ENCODE assay signal across 19 mouse cellular contexts in genomic region chr1:151662958-151663357, GRCm38 (mm10).
DNase-seq lines count a peak whose midpoint lies in the region; ATAC-seq and TF ChIP-seq lines count a peak whose summit lies in the region.
"Had no signal": no experiment of that assay in that cellular context is flagged by ENCODE, and none has a peak within 500 bp of the region (broad histone marks: within the 10 kb centered on the region; RNA-seq: fewer than 3 reads in every experiment).

No protein-coding gene starts in this region.

- no peaks in the 10 kb centered on the region for H3K27me3 ChIP-seq in myocyte (ENCODE audit: control insufficient read depth, insufficient read depth, insufficient read length)
- no peaks in the 10 kb centered on the region for H3K27me3 ChIP-seq in heart, embryonic 11.5 days (ENCODE audit: control insufficient read depth, insufficient read depth, low read length)
- H3K27me3 ChIP-seq: embryonic facial prominence, embryonic 15.5 days; forebrain, embryonic 15.5 days; limb, embryonic 12.5 days; neural tube, embryonic 12.5 days; Patski had no signal

- no peaks in the 10 kb centered on the region for H3K36me3 ChIP-seq in myocyte (ENCODE audit: control insufficient read depth, insufficient read depth)
- no peaks in the 10 kb centered on the region for H3K36me3 ChIP-seq in heart, embryonic 11.5 days (ENCODE audit: control insufficient read depth, insufficient read depth, low read length)
- H3K36me3 ChIP-seq: embryonic facial prominence, embryonic 15.5 days; forebrain, embryonic 15.5 days; limb, embryonic 12.5 days; neural tube, embryonic 12.5 days had no signal

- H3K79me2 ChIP-seq in myocyte (ENCODE audit: control insufficient read depth, insufficient read depth), result no peaks in the 10 kb centered on the region

- no peak overlapping the region for H3K9ac ChIP-seq in heart, embryonic 11.5 days (ENCODE audit: low read depth, low read length)
- H3K9ac ChIP-seq: embryonic facial prominence, embryonic 15.5 days; forebrain, embryonic 15.5 days; hindbrain, embryonic 14.5 days; limb, embryonic 12.5 days; neural tube, embryonic 12.5 days had no signal

- peak; percentile 84 for DNase-seq in adrenal gland, adult 2 months
- DNase-seq in adrenal gland, adult 18-20 months (ENCODE audit: low spot score in 2 of 2), result no peak
- peak; percentile 62 for DNase-seq in ovary, adult 18-20 months (ENCODE audit: low spot score)
- DNase-seq in ovary, postnatal 10 days (ENCODE audit: low spot score), result no peak
- DNase-seq in adrenal gland, postnatal 10 days, result peak; percentile 60
- no peak for DNase-seq in layer of hippocampus, postnatal 14 days (ENCODE audit: low spot score in 2 of 2)
- DNase-seq: cerebellum, adult 11-12 months; gastrocnemius, postnatal 10 days; midbrain, embryonic 14.5 days; thymus, postnatal 36 days had no signal

- no peaks in the 10 kb centered on the region for H3K9me3 ChIP-seq in heart, embryonic 11.5 days (replicated peaks; ENCODE audit: control insufficient read depth, low read length)
- H3K9me3 ChIP-seq: embryonic facial prominence, embryonic 15.5 days; forebrain, embryonic 15.5 days; limb, embryonic 12.5 days; neural tube, embryonic 12.5 days had no signal

- H3K27ac ChIP-seq in heart, embryonic 11.5 days (ENCODE audit: low read depth, low read length), result no peak overlapping the region
- H3K27ac ChIP-seq: embryonic facial prominence, embryonic 15.5 days; forebrain, embryonic 15.5 days; hindbrain, embryonic 14.5 days; left cerebral cortex, adult 2 months; limb, embryonic 12.5 days; neural tube, embryonic 12.5 days had no signal

- TF ChIP-seq POLR2A in myocyte (IDR thresholded peaks at IDR 0.05; ENCODE audit: insufficient read length, low read depth), result no peak

- H3ac ChIP-seq in myocyte (ENCODE audit: control insufficient read depth, insufficient read length), result no peak overlapping the region

- no peak for ATAC-seq in heart, embryonic 11.5 days (replicated peaks; ENCODE audit: insufficient number of reproducible peaks, low FRiP score, low TSS enrichment)
- ATAC-seq: forebrain, embryonic 15.5 days; Patski had no signal

- H3K4me2 ChIP-seq in myocyte (ENCODE audit: low read depth), result peak overlapping the region; percentile 62
- H3K4me2 ChIP-seq in heart, embryonic 11.5 days, result no peak overlapping the region
- H3K4me2 ChIP-seq: embryonic facial prominence, embryonic 15.5 days; forebrain, embryonic 15.5 days; hindbrain, embryonic 14.5 days; limb, embryonic 12.5 days; neural tube, embryonic 12.5 days had no signal

- H3K4me3 ChIP-seq in myocyte, result no peak overlapping the region
- no peak overlapping the region for H3K4me3 ChIP-seq in heart, embryonic 11.5 days (ENCODE audit: low read depth, low read length)
- H3K4me3 ChIP-seq: embryonic facial prominence, embryonic 15.5 days; forebrain, embryonic 15.5 days; left cerebral cortex, adult 2 months; limb, embryonic 12.5 days; neural tube, embryonic 12.5 days had no signal

- WGBS in heart, embryonic 11.5 days (ENCODE audit: insufficient replicate concordance), result 73% methylated on average over 6 of the region's 6 CpGs

- peaks cover 13% of the 10 kb centered on the region for H3K4me1 ChIP-seq in heart, embryonic 11.5 days (ENCODE audit: control insufficient read depth, insufficient read depth, low read length)
- H3K4me1 ChIP-seq: forebrain, embryonic 15.5 days; limb, embryonic 12.5 days; neural tube, embryonic 12.5 days had no signal

TF ChIP-seq in myocyte, 11 proteins besides CTCF, POLR2A, EP300 and RAD21:
- TF ChIP-seq CEBPB (IDR thresholded peaks at IDR 0.05; ENCODE audit: insufficient read depth, poor library complexity, severe bottlenecking) (peak; percentile 86), MYOD1 (IDR thresholded peaks at IDR 0.05; ENCODE audit: control insufficient read depth in 1 of 3, insufficient read length in 2 of 3, low read depth in 2 of 3) (no peak)

Comparison
In these comparisons a context has a peak if more than half of its experiments do, and no peak if none do; other contexts are left out.
1. DNase-seq: peak in adrenal gland, adult 2 months (single experiment), ovary, adult 18-20 months (single experiment) and adrenal gland, postnatal 10 days (single experiment); none in adrenal gland, adult 18-20 months (0 of 2), ovary, postnatal 10 days (single experiment) and layer of hippocampus, postnatal 14 days (0 of 2).